Mouse (Mus musculus): ENCODE results near the gene Jade1. TPM values are rescaled to one million over a fixed set of nuclear protein-coding genes. Genes with fewer than 3 reads are reported as not detected.

The Jade1 gene
- polyA plus RNA-seq, 1 experiment from 2014 or later = 12.7 TPM

DNA sequence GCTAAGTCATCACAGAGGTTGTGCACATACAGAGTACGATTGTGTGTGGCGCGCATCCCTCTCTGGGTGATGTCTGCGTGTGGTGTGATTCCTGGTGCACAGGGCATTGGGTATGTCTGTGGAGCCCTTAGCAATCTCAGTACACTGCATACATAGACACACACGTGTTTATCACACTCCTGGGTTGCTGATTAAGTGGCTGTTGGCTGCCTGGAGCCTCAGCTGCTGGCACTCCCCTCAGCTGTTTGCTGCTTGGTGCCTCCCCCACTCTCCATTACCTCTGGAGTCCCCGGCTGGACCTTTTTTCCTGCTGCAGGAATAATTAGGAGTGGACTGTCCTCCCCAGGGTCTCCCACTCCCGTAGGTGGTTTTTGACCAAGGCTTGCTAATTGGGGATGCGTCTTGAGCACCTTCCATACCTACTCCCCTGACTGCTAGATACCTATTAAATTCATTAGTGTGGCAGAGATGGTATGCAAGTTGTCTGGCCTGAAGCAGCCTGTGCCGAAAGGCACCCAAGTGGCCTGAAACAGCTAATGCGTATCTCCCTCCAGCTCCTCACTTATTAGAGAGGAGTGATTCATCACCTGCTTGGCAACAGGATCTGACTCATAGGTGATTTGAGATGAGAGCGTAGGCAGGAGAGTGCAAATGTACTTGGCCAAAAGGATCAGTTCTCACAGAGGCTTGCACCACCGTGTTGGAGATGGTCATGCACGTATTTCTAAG lies 50.2 kb downstream of the Jade1 start:
- no peak overlapping the region for H3K4me3 ChIP-seq (ENCODE audit: low read length)
- H3K4me2 ChIP-seq (ENCODE audit: low read length) = no peak overlapping the region
- peaks cover 13% of the 10 kb centered on the region for H3K36me3 ChIP-seq (ENCODE audit: control insufficient read depth, insufficient read depth, low read length)
- H3K27ac ChIP-seq (ENCODE audit: low read depth, low read length) = no peak overlapping the region
- ATAC-seq = peak; percentile 60
- H3K9ac ChIP-seq (ENCODE audit: low read depth, low read length) = no peak overlapping the region
- H3K9me3 ChIP-seq (ENCODE audit: control insufficient read depth, low read length) = no peaks in the 10 kb centered on the region
- H3K4me1 ChIP-seq (ENCODE audit: control insufficient read depth, insufficient read depth, low read depth, low read length) = peaks cover 12% of the 10 kb centered on the region
- H3K27me3 ChIP-seq (replicated peaks; ENCODE audit: control insufficient read depth, insufficient read depth, low read length) = no peaks in the 10 kb centered on the region
- WGBS = 71% methylated on average over 13 of the region's 13 CpGs

DNA sequence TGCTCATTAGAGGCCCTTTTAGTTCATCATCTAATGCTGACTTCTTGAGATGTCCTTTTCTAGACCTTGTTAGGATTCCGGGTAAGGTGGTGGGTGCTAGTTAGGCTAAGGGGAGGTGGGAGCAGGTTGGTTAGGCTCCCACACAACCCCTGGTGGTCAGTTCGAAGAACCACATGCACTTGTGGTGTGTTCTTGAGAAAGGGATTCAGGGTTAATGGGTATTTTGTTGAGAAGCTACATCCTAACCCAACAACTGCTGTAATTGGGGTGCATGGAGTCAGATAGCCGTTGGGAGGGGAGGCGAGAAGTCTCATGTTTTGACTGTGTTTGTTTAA lies 50.8 kb downstream of the Jade1 start:
- ATAC-seq = no peak

DNA sequence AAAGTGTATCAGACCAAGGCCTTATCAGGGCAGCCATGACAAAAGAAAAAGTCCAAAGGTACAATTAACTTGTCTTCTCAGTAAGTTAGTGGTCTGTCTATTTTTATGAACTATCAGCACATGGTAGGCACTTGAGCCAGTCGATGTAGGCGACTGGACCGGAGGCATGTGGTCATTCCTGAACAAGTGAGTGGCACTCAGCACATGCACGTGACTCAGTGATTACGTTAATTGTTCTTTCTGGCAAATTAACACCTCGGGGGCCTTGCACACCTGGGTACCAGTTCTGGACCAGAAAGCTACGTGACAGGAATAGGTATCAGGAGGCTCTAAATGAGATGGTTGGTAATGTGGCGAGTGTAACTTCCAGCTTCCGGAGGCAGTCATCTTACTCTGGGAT lies 51.5 kb downstream of the Jade1 start:
- 79% methylated on average over 9 of the region's 9 CpGs for WGBS
- ATAC-seq = no peak
- no peak overlapping the region for H3K9ac ChIP-seq (ENCODE audit: low read depth, low read length)
- H3K4me1 ChIP-seq (ENCODE audit: control insufficient read depth, insufficient read depth, low read depth, low read length) = peaks cover 12% of the 10 kb centered on the region
- no peak overlapping the region for H3K27ac ChIP-seq (ENCODE audit: low read depth, low read length)
- H3K4me2 ChIP-seq (ENCODE audit: low read length) = no peak overlapping the region
- no peaks in the 10 kb centered on the region for H3K9me3 ChIP-seq (ENCODE audit: control insufficient read depth, low read length)
- no peaks in the 10 kb centered on the region for H3K27me3 ChIP-seq (replicated peaks; ENCODE audit: control insufficient read depth, insufficient read depth, low read length)
- H3K4me3 ChIP-seq (ENCODE audit: low read length) = no peak overlapping the region
- peaks cover 18% of the 10 kb centered on the region for H3K36me3 ChIP-seq (ENCODE audit: control insufficient read depth, insufficient read depth, low read length)

More for the DNA sequence above, 50.8 kb downstream of the Jade1 start:
- no peak overlapping the region for H3K9ac ChIP-seq (ENCODE audit: low read depth, low read length)
- no peaks in the 10 kb centered on the region for H3K9me3 ChIP-seq (ENCODE audit: control insufficient read depth, low read length)
- peaks cover 18% of the 10 kb centered on the region for H3K36me3 ChIP-seq (ENCODE audit: control insufficient read depth, insufficient read depth, low read length)
- WGBS = 88% methylated on average over 4 of the region's 4 CpGs
- H3K4me3 ChIP-seq (ENCODE audit: low read length) = no peak overlapping the region
- H3K4me1 ChIP-seq (ENCODE audit: control insufficient read depth, insufficient read depth, low read depth, low read length) = peaks cover 12% of the 10 kb centered on the region
- H3K27me3 ChIP-seq (replicated peaks; ENCODE audit: control insufficient read depth, insufficient read depth, low read length) = no peaks in the 10 kb centered on the region
- H3K4me2 ChIP-seq (ENCODE audit: low read length) = no peak overlapping the region
- no peak overlapping the region for H3K27ac ChIP-seq (ENCODE audit: low read depth, low read length)

DNA sequence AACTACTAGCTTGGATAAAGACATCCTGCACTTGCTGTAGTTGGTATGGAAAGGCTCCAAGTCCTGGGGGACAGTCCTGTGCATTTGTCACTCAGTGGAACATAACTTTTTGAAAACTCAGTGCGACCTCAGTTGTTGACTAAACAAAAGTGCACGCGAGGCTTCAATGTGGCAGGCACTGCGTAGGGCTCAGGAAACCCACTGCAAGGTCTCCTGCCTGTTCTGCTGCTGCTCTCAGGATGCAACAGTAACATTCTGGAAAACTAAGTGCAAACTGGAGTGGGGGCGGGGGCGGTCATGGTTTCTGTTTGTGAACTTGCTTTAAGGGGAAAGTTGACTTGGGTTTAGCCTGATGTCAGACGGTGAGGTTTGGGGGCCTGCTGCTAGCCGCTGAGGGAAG lies 51.9 kb downstream of the Jade1 start:
- ATAC-seq = no peak
- Histone ChIP-seq H3K4me1 (ENCODE audit: control insufficient read depth, insufficient read depth, low read depth, low read length) (peaks cover 12% of the 10 kb centered on the region), H3K36me3 (ENCODE audit: control insufficient read depth, insufficient read depth, low read length) (peaks cover 18% of the 10 kb centered on the region), H3K27ac (ENCODE audit: low read depth, low read length) (no peak overlapping the region), H3K9me3 (ENCODE audit: control insufficient read depth, low read length) (no peaks in the 10 kb centered on the region), H3K9ac (ENCODE audit: low read depth, low read length) (no peak overlapping the region), H3K4me2 (ENCODE audit: low read length) (no peak overlapping the region), H3K27me3 (replicated peaks; ENCODE audit: control insufficient read depth, insufficient read depth, low read length) (no peaks in the 10 kb centered on the region), H3K4me3 (ENCODE audit: low read length) (no peak overlapping the region)
- WGBS = 87% methylated on average over 8 of the region's 8 CpGs

DNA sequence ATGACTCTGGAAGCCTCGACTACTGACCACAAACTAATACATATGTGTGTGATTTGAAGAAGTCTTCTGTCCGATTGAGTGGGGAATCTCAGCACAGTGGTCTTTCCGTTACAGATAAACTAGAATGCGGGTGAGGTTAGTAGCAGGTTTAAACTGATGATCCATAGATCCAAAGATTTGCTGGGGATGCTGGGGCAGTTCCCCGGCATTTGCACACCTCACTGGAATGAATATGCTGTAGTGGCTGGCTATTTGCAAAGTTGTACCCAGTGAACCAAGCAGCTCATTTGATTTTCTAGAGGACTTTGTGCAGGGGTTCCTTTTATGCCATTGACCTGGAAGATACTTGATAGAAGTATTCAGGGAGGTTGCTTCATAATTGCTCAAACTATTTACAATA lies 53.5 kb downstream of the Jade1 start:
- no peaks in the 10 kb centered on the region; the same call in 1 of the 2 replicates for H3K4me1 ChIP-seq (ENCODE audit: control insufficient read depth, insufficient read depth, low read depth, low read length)
- no peak overlapping the region for H3K9ac ChIP-seq (ENCODE audit: low read depth, low read length)
- no peak overlapping the region for H3K4me3 ChIP-seq (ENCODE audit: low read length)
- H3K36me3 ChIP-seq (ENCODE audit: control insufficient read depth, insufficient read depth, low read length) = peaks cover 18% of the 10 kb centered on the region
- H3K4me2 ChIP-seq (ENCODE audit: low read length) = no peak overlapping the region
- no peaks in the 10 kb centered on the region for H3K27me3 ChIP-seq (replicated peaks; ENCODE audit: control insufficient read depth, insufficient read depth, low read length)
- no peak overlapping the region for H3K27ac ChIP-seq (ENCODE audit: low read depth, low read length)
- WGBS = 91% methylated on average over 5 of the region's 5 CpGs
- H3K9me3 ChIP-seq (ENCODE audit: control insufficient read depth, low read length) = no peaks in the 10 kb centered on the region
- no peak for ATAC-seq

DNA sequence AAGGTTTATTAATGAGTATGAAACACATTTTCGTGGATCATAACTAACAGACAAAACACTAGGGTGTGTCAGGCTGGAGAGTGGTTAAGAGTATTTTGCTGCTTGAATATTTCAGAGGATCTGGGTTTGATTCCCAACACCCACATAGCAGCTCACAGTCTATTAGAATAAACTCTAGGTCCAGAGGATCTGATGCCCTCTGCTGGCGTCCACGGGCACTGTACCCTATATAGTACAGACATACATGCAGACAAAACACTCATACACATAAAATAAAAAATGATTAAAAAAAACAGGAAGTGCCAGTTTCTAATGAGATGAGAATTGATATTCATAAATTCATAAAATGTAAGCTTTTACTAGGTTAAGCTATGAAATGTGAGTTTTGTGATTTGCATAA lies 56.7 kb downstream of the Jade1 start:
- peaks cover 14% of the 10 kb centered on the region for H3K36me3 ChIP-seq (ENCODE audit: control insufficient read depth, insufficient read depth, low read length)

DNA sequence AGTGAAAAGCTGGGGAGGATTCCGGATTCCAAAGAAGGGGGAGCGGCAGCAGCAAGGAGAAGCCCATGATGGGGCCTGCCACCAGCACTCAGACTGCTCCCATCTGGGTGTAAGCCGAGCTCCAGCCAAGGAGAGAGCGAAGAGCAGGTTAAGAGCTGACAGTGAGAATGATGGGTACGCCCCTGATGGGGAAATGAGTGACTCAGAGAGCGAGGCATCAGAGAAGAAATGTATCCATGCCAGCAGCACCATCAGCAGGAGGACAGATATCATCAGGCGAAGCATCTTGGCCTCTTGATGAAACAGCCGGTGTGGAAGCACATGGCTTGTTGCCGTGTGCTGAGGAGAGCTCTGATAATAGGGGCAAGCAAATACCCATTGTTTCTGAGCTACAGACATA lies 58.2 kb downstream of the Jade1 start:
- Histone ChIP-seq H3K9ac (ENCODE audit: low read depth, low read length) (no peak overlapping the region), H3K9me3 (ENCODE audit: control insufficient read depth, low read length) (no peaks in the 10 kb centered on the region), H3K27me3 (replicated peaks; ENCODE audit: control insufficient read depth, insufficient read depth, low read length) (no peaks in the 10 kb centered on the region), H3K4me2 (ENCODE audit: low read length) (no peak overlapping the region), H3K36me3 (ENCODE audit: control insufficient read depth, insufficient read depth, low read length) (peaks cover 14% of the 10 kb centered on the region), H3K4me3 (ENCODE audit: low read length) (no peak overlapping the region), H3K4me1 (ENCODE audit: control insufficient read depth, insufficient read depth, low read depth, low read length) (0 out of 2 replicates have a peak, but pooled peaks cover 2% of the 10 kb centered on the region), H3K27ac (ENCODE audit: low read depth, low read length) (no peak overlapping the region)
- WGBS = 86% methylated on average over 9 of the region's 9 CpGs
- 0 out of 2 replicates have a peak, but pooled peaks have one; percentile 7 for ATAC-seq

More for the DNA sequence above, 56.7 kb downstream of the Jade1 start:
- Histone ChIP-seq H3K27ac (ENCODE audit: low read depth, low read length) (no peak overlapping the region), H3K9ac (ENCODE audit: low read depth, low read length) (no peak overlapping the region), H3K4me1 (ENCODE audit: control insufficient read depth, insufficient read depth, low read depth, low read length) (no peaks in the 10 kb centered on the region), H3K27me3 (replicated peaks; ENCODE audit: control insufficient read depth, insufficient read depth, low read length) (no peaks in the 10 kb centered on the region), H3K9me3 (ENCODE audit: control insufficient read depth, low read length) (no peaks in the 10 kb centered on the region), H3K4me2 (ENCODE audit: low read length) (no peak overlapping the region), H3K4me3 (ENCODE audit: low read length) (no peak overlapping the region)
- WGBS = 95% methylated on average over 3 of the region's 3 CpGs
- no peak for ATAC-seq

DNA sequence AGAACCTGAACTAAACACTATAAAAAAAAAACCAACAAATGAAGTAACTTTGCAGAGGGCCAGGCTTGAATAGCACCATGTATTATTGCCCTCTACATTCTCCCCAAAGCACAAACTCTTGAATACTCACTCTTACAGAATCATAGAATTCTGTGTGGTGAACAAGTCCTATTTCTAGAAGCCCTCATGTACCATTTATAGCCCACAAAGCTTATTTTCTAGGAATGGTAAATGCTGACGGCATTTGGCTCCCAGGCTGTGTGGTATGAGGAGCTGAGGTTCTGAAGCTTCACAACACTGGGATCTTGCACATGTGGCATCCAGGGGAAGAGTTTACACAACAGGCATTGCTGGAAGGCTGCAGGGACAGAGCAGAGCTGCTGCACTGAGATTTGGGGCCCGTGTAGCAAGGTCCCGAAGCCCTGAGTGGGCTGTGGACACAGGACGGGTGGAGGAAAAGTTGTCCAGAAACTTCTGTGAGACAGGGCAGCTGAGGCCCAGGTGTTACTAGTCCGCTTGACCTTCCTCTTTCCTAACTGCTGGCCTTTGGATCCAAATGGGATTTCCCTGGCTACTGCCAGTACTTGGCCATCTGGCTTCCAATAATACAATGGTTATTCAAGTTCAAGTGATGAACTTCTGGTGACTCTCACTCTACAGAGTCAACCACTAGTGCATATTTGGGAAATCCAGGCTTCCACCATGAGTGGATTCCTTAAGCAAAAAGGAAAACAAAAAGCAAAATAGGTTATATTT lies 58.9 kb downstream of the Jade1 start:
- Histone ChIP-seq H3K27ac (ENCODE audit: low read depth, low read length) (no peak overlapping the region), H3K4me1 (ENCODE audit: control insufficient read depth, insufficient read depth, low read depth, low read length) (0 out of 2 replicates have a peak, but pooled peaks cover 2% of the 10 kb centered on the region), H3K4me3 (ENCODE audit: low read length) (no peak overlapping the region), H3K27me3 (replicated peaks; ENCODE audit: control insufficient read depth, insufficient read depth, low read length) (no peaks in the 10 kb centered on the region), H3K9ac (ENCODE audit: low read depth, low read length) (no peak overlapping the region), H3K9me3 (ENCODE audit: control insufficient read depth, low read length) (no peaks in the 10 kb centered on the region), H3K4me2 (ENCODE audit: low read length) (no peak overlapping the region), H3K36me3 (ENCODE audit: control insufficient read depth, insufficient read depth, low read length) (peaks cover 14% of the 10 kb centered on the region)
- ATAC-seq = no peak
- 94% methylated on average over 5 of the region's 5 CpGs for WGBS

DNA sequence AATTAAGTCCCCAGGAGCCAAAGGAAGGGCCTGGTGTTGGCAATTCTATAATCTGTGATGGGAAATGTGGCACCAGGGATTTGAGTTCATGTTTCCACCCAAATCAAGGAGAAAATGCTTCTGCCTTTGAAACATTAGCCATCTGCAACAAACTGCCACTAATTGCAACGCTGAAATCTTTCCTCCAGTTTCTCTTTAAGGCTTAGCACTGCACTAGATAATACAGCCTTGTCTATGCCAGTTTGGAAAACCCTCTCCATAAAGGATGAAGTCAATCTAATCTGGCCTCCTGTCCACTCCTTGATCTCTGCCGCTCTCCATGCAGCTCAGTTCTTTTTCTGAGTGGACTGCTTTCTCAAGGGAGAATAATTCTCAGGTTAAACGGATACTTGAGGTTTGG lies 62.5 kb downstream of the Jade1 start:
- 62% methylated on average over 3 of the region's 3 CpGs for WGBS
- Histone ChIP-seq H3K4me2 (ENCODE audit: low read length) (no peak overlapping the region), H3K36me3 (ENCODE audit: control insufficient read depth, insufficient read depth, low read length) (no peaks in the 10 kb centered on the region), H3K9ac (ENCODE audit: low read depth, low read length) (no peak overlapping the region), H3K9me3 (ENCODE audit: control insufficient read depth, low read length) (no peaks in the 10 kb centered on the region), H3K4me1 (ENCODE audit: control insufficient read depth, insufficient read depth, low read depth, low read length) (0 out of 2 replicates have a peak, but pooled peaks cover 2% of the 10 kb centered on the region), H3K27me3 (replicated peaks; ENCODE audit: control insufficient read depth, insufficient read depth, low read length) (no peaks in the 10 kb centered on the region), H3K27ac (ENCODE audit: low read depth, low read length) (no peak overlapping the region), H3K4me3 (ENCODE audit: low read length) (no peak overlapping the region)
- ATAC-seq = peak; percentile 49

All from hindbrain, embryonic 16.5 days (tissue).